Mouse (Mus musculus) megakaryocyte, embryonic 14.5 days (primary cell): ENCODE measurements at regions not wholly inside any gene's neighbourhood (a gene's known extent, or its start where the extent isn't known, plus 50 kb on each side); places are given as distances from the start of the nearest gene placed in this dataset.

ENCODE experiments used
- FLI1 ChIP-seq: IDR thresholded peaks from 2 replicates; pipeline ENCODE4 v1.6.1; 2012; ENCODE audit warnings: low read length, inconsistent platforms, mixed read lengths
- GATA1 ChIP-seq: IDR thresholded peaks from 3 replicates; pipeline ENCODE4 v1.6.1; 2012; ENCODE audit warnings: mixed read lengths, low read length, inconsistent platforms, borderline replicate concordance

DNA sequence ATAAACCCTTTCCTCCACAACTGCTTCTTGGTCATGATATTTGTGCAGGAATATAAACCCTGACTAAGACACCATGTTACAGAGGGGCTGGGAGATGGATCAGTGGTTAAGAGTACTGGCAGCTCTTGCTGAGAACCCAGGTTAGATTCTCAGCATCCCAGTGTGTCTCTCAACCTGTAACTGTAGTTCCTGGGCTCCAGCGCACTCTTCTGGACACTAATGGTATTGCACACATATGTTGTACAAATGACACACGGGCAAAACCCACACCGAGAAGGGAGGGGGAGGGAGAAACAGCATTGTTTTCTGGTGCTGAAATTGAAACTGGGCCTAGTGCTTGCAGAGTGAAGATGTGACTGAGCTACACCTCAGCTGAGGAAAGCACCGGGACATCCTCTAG is 81.0 kb upstream of the Ccdc39 start:
- TF ChIP-seq GATA1 (no peak), FLI1 (no peak)
